Mouse (Mus musculus) heart, postnatal 0 days (tissue): ENCODE measurements around the gene Aox3.

ENCODE experiments used
- CTCF ChIP-seq: IDR thresholded peaks from 2 replicates; pipeline ENCODE4 v1.5.1; 2016; ENCODE audit warnings: antibody characterized with exemption, control low read depth, low read depth
- EP300 ChIP-seq: IDR thresholded peaks from 2 replicates; pipeline ENCODE4 v1.6.1; 2016; ENCODE audit warnings: antibody characterized with exemption, low read depth

DNA sequence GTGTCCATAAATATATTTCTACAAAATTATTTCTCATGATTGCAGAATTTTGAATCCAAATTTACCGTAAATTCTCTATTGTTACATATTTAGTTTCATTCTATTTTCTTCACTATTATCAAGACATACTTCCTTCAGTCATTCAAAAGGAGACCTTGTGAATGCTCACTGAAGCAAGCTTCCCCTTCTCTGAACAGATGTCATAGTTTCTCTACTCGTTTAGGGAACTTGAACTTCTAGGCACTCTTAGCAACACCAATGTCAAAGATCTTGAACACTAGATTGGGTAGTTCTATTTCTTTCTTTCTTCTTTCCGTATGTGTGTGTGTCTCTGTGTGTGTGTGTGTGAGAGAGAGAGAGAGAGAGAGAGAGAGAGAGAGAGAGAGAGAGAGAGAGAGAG, 131.6 kb downstream of the Aox3 start:
- no peak for TF ChIP-seq CTCF
- no peak for TF ChIP-seq EP300
